In the genomic region with DNA sequence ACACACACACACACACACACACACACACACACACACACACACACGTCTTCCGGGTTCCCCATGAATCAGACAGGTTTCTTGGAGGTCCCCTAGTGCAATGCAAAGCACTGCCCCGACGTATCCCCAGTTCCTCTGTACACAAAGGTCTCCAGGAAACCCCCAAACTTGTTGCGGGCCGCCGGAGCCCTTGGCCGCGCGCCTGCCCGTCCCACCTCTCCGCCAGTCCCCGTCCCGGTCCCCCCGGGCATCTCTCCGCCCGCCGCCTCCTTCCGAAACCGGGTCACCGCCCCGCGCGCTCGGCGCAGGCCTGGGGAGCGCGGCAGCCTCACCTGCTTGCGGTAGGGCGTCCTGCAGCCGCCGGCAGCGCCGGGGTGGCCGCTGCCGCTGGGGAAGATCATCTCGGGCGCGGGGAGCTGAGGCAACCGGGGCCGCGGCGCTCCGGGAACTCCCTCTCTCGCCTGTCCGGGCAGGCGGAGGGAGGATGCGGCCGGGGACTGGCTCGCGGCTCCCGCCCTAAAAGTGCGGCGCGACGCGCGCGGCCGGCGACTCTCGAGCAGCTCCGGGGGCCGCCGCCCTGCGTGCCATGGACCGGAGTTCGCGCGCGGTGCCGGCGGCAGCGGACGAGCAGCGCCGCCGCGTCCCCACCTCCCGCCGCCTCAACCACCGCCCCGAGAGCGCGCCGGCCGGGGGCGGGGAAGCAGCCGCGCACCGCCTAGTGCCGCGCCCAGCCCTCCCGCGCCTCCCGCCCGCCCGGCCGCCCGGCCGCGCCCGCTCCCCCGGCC, we compare ENCODE assay signal across 8 mouse cellular contexts.
DNase-seq lines count a peak whose midpoint lies in the region; ATAC-seq and TF ChIP-seq lines count a peak whose summit lies in the region.

No protein-coding gene starts in this region.

- intact Hi-C loops in heart, postnatal 25 days (cut with DNase I), result loop anchor here (2.0 to 10.0 kb wide), 5 partner anchors 32 to 254 kb away; partner anchors contain the start of gene Rbms1

- H3K4me1 ChIP-seq in E14TG2a.4 (replicated peaks; ENCODE audit: low read depth, low read length), result peaks cover 57% of the 10 kb centered on the region
- peaks cover 18% of the 10 kb centered on the region for H3K4me1 ChIP-seq in forebrain, embryonic 13.5 days

- peak overlapping the region; percentile 97 for H3K4me2 ChIP-seq in forebrain, embryonic 13.5 days

- no peak overlapping the region for H3K27ac ChIP-seq in forebrain, embryonic 13.5 days

- ATAC-seq in cerebellum, adult (ENCODE audit: insufficient number of reproducible peaks, low FRiP score, low TSS enrichment), result peak; percentile 78
- ATAC-seq in forebrain, embryonic 13.5 days, result peak; percentile 88

- WGBS in forebrain, embryonic 13.5 days, result under 1% methylated on average over 59 of the region's 104 CpGs

- H3K36me3 ChIP-seq in E14TG2a.4 (ENCODE audit: insufficient read depth, low read length), result peaks cover 7% of the 10 kb centered on the region; the same call in 1 of the 2 replicates
- H3K36me3 ChIP-seq in forebrain, embryonic 13.5 days (ENCODE audit: poor library complexity, severe bottlenecking), result no peaks in the 10 kb centered on the region

- no peaks in the 10 kb centered on the region for H3K9me3 ChIP-seq in E14TG2a.4 (ENCODE audit: low read length)
- no peaks in the 10 kb centered on the region; the same call in 1 of the 2 replicates for H3K9me3 ChIP-seq in forebrain, embryonic 13.5 days (replicated peaks)

- peak; percentile 73 for DNase-seq in heart, postnatal 25 days (ENCODE audit: low spot score)
- peak; percentile 28 to 37 for DNase-seq in layer of hippocampus, adult 18-20 months (ENCODE audit: low spot score in 2 of 2)
- DNase-seq in lung, postnatal 10 days, result peak; percentile 79
- DNase-seq in ovary, postnatal 14 days (ENCODE audit: low spot score), result peak; percentile 46
- peak; percentile 79 for DNase-seq in thymus, postnatal 14 days

- H3K27me3 ChIP-seq in E14TG2a.4 (ENCODE audit: insufficient read depth, low read length), result 0 out of 2 replicates have a peak, but pooled peaks cover 4% of the 10 kb centered on the region
- H3K27me3 ChIP-seq in forebrain, embryonic 13.5 days, result peaks cover 94% of the 10 kb centered on the region

- TF ChIP-seq CTCF in E14TG2a.4 (conservative IDR thresholded peaks at IDR 0.05; ENCODE audit: low read length), result no peak

- H3K4me3 ChIP-seq in E14TG2a.4 (replicated peaks; ENCODE audit: low read length), result peak overlapping the region; percentile 95
- H3K4me3 ChIP-seq in forebrain, embryonic 13.5 days, result peak overlapping the region; percentile 72

- H3K9ac ChIP-seq in forebrain, embryonic 13.5 days, result peak overlapping the region; percentile 73
